Mouse (Mus musculus) spleen, postnatal 0 days (tissue): ENCODE results near the gene Abtb2. TPM values are rescaled to one million over a fixed set of nuclear protein-coding genes. Genes with fewer than 3 reads are reported as not detected.

Source experiments
- polyA plus RNA-seq: library from polyadenylated mRNA; unstranded; fragments of >200 nt; fragmentation: Nextera tagmentation; extraction: Ambion mirVana; gene quantifications from 2 replicates; pipeline ENCODE4 v1.2.1, GENCODE M21; 2015

The Abtb2 gene
- polyA plus RNA-seq = 1.4 and 1.7 TPM in 2 replicates

DNA sequence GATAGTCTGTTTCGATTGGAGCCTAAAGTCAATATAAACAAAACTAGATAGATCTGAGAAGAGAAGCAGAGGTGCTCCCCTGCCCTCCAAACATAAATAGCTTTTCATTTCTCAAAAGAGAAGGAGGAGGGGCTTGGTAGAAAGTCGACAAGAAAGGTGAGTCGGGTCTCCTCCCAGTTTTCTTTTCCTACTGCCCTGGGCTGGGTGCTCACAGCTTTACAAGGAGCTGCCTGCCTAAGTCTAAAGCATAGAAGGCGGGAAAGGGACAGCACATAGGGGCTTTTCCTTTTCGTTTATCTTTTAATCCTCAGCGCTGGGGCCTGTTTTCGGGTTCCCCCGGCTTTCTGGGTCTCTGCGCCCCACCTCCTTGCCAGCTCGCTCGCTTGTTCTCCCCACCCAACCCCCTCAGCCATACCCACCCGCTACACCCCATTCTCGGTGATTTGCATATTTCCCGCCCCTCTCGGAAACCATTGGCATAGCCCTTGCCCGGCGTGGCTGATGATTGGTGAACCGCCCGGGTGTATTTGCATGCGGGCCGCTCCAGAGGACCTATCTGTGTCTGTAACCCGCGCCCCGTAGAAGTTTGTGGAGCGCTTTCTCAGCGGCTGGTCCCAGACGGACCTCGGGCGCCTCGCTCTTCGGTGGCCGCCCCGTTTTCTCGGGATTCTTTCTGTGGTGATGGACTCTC, at the start of gene Abtb2:
TSS of gene Abtb2 (plus strand) at position 579 of the 691 bp plus-strand sequence.

DNA sequence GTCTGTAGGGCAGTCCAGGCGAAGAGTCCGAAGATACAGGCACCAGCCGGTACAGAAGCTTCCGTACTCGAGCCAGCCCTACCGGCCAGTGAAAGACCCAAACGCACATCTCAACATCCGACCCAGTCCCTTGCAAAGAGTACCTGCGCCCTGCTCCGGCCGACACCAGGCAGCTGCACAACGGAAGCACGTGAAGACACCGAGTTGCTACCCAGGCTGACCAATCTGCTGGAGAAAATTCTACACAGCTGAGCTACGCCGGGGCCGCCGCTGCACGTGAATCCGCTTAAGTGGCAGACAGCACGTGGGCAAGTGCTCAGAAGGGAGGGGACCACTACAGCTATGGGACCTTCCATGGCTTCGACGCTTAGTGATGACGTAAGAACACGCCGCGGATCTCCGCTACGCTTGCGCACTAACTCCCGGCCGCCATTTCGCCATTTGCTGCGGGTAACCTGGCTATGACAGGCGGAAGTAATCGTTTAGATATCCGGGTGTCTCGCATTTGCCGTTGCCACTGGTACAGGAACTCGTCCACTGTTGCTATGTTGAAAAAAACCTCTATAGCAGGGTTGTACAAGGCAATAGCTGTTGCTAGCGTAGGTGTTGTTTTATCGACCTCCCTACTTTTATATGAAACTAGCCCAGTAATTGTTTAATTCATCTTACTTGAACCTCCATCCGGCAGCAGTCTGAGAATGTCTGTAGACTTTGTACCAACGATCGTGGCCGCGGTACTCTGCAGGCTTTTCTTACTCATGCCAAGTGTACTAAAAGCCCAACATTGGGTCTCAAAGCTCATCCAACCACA, 195.0 kb downstream of the Abtb2 start, which contains the start of gene Nat10:
TSS of gene Nat10 (minus strand) at position 365 of the 811 bp plus-strand sequence.

Other genes starting within 250 kb of the Abtb2 start
- 0.06 and 0.15 TPM in 2 replicates for gene Elf5, start 154.6 kb upstream of the Abtb2 start, polyA plus RNA-seq
- 75.4 and 78.6 TPM in 2 replicates for gene Cat, start 81.2 kb upstream of the Abtb2 start, polyA plus RNA-seq
- gene Nat10, start 195.0 kb downstream of the Abtb2 start, polyA plus RNA-seq = 15.0 and 15.8 TPM in 2 replicates
- 104 and 107 TPM in 2 replicates for gene Caprin1, start 231.3 kb downstream of the Abtb2 start, polyA plus RNA-seq